Mouse (Mus musculus) mesoderm, embryonic 11.5 days (tissue): ENCODE measurements at regions not wholly inside any gene's neighbourhood (a gene's known extent, or its start where the extent isn't known, plus 50 kb on each side); places are given as distances from the start of the nearest gene placed in this dataset.

ENCODE experiments used
- DNase-seq: peaks from one replicate; pipeline ENCODE4 v3.0.0-alpha.2; 2012; ENCODE audit warnings: low read depth, low spot score

GRCm38 (mm10) chr12:58743800-58744199, 268.0 kb downstream of the Sec23a start:
- DNase-seq: no peak

DNA sequence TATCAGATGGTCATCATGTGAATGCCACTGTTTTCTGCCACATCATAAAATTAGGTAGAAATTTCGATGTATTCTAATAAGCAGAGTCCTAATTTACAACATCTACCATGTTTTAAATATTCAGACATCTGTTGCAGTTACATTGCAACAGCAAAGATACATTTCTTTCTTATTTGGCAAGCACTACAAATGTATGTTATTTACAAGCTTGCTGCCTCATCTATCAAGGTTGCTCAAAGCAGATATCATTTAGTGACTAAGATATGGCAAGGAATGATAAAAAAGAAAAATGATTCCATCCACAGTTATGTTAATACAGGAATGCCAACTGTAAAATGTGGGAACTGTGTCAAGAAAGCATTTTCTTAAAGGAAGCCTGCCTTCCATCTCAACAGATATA, 283.7 kb downstream of the Sec23a start:
- DNase-seq: no peak

- DNase-seq: no peak
These were observed 284.3 kb downstream of the Sec23a start for GRCm38 (mm10) chr12:58727547-58727946.

DNA sequence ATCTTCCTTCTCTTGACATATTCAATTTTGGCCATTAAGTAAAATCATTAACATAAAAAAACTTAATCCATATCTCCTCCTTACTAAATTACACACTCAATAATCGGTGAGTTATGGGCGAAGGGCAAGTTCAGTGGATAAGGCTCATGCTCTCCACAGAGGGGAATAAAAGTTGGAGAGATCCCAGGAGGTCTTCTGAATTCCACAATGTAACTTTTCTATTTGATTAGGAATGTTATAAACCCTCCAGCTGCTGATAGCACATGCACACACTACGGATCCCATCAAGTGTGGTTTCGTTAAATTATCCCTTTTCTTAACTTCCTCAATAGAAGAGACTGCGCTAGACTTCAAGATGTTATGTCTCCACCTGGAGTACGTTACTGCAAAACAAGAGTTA, 293.9 kb downstream of the Sec23a start:
- DNase-seq: no peak

GRCm38 (mm10) chr12:58714207-58714606, 297.6 kb downstream of the Sec23a start:
- no peak for DNase-seq

DNA sequence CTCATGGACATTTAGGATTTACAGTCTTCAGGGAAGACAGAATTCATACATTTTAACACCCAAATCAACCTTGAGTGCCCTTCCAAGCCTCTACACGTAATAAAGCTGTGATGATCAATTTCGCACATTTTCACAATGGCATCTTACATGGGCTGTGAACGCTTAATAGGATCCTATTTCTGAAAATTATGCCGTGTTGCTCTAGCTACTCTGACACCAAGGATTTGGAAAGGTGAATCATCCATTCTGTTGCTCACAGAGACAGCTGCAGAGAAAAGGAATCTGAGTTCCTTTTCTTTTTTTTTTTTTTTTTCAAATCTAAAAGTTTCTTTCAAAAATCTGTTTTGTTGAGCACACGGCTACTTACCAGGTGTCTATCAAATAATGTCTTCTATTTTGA, 316.1 kb downstream of the Sec23a start:
- DNase-seq: no peak

DNA sequence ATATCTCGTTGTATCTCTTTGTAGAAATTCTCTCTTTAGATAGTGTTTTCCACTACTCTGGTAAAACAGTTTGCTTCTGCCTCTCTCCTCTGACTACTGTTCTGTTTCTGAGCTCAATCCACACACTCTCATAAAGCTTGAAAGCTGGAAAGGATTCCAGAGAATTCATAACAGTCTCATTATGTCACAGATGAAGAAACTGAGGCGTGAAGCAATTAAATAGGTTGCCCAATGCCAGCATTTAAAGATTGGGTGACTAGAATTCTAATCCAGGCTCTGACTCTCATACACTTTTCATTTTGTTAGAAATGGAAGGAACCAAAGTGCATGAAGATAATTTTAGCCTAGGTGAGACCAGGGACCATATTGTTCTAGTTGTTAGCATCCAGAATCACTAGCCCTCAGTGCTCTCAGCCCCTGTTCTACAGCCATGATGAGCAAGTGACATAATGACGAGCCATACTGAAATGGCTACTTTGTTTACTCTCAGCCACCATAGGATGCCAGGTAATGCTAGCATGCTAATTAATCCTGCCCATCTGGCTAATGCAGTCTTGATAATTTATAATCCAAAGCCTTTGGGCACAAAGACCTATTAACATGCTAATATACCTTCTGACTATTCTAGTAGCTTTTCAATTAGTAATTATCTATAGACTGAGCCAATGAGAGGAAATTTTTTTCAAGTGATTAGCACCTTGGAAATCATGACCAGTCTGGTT, 341.7 kb downstream of the Sec23a start:
- DNase-seq: no peak

DNA sequence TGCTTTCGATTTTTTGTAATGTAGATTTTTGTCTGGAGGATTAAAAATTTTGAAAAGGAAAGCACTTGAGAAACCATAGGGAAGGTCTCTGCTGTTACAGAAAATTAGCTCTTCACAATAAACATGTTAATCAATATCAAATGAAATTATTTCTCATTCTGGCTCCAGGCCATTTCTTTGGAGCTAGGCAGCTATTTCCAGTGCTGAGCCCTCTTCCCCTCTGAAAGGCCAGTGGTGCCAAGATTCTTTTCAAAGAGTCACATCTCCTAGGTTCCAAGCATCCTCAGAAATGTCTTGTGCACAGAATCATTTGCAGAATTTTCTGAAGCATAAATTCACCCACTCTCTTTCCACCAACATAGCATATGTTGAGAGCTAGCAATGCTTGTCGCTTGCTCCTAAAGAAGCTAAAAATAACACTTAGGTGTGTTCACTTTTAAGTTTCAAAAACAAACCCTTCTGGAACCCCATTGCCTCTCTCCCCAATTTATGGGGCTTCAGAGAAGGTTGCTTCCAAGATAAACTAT, 357.2 kb downstream of the Sec23a start:
- no peak for DNase-seq

- no peak for DNase-seq
These were observed 358.1 kb downstream of the Sec23a start for GRCm38 (mm10) chr12:58653751-58654150.

GRCm38 (mm10) chr12:58653222-58653621, 358.6 kb downstream of the Sec23a start:
- DNase-seq: no peak

DNA sequence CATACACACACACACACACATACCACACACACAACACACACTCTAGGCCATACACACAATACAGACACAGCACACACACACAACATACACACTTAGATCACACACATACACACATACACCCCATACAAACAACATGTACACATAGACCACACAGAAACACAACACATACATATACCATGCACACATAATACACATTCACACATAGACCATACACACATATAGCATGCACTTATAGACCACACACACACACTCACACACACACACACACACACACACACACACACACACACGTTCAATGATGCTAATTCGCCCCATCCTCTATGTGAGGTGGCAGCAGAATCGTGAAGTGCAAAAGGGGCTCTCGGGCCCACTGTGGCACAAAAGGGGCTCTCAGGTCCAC, 359.1 kb downstream of the Sec23a start:
- DNase-seq: no peak

GRCm38 (mm10) chr12:58648322-58648721, 363.5 kb downstream of the Sec23a start:
- DNase-seq: peak; percentile 16

DNA sequence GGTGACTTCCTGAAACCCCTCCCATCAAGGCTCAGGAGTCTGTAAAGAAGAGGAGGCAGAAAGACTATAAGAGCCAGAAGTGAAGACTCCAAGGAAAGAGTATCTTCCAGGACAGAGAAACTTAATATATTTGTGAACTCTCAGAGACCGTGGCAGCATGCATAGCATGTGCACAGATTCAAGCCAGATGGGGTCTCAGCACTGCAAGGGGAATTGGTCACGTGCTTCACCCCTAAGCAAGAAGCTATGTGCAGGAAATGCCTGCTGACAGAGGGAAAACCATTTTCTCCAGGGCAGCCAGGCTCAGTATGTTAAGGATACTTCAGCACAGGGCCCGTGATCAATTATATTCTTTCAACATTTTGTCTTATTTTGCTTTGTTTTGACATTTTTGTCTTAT, 368.0 kb downstream of the Sec23a start:
- peak; percentile 52 for DNase-seq

GRCm38 (mm10) chr12:58639478-58639877, 370.4 kb upstream of the Clec14a start:
- DNase-seq: no peak

DNA sequence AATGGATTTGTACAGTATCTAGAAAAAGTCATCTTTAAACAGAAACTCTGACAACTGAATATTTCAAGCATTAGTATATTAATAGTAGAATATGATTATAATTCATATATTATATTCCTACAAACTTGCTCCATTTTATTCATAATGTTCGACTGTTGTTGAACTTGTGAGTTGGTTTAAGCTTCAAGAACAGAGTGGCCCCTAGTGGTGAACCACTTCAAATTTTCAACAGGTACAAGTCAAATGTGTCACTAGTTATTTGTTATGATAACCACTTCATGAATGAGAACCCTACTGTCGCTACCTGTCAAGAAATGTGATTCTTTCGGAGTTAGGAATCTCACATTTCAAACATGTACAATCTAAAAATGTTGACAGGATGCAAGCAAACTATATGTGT, 369.2 kb upstream of the Clec14a start:
- DNase-seq: no peak

DNA sequence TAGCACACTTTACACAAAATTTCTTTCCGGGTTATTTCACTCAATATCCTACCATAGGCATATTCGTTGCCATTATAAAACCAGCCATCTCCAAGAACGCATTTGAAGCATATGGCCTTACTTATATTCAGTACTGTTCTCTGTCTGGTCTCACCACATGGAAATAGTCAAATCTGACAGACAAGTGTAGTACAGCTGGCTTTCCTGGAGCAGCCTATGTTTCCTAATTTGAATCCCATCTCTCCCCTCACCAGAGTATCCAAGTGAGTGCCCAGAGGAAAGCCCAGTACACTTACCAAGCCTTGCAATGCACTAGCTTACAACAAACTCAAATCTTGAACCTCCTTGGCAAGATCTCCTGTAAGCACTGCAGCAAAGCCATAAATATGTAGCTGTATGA, 363.4 kb upstream of the Clec14a start:
- DNase-seq: no peak

- DNase-seq: no peak
These were observed 359.7 kb upstream of the Clec14a start for GRCm38 (mm10) chr12:58628817-58629216.

GRCm38 (mm10) chr12:58625144-58625543, 356.1 kb upstream of the Clec14a start:
- no peak for DNase-seq

- DNase-seq: no peak
These were observed 350.6 kb upstream of the Clec14a start for GRCm38 (mm10) chr12:58619508-58620310.

DNA sequence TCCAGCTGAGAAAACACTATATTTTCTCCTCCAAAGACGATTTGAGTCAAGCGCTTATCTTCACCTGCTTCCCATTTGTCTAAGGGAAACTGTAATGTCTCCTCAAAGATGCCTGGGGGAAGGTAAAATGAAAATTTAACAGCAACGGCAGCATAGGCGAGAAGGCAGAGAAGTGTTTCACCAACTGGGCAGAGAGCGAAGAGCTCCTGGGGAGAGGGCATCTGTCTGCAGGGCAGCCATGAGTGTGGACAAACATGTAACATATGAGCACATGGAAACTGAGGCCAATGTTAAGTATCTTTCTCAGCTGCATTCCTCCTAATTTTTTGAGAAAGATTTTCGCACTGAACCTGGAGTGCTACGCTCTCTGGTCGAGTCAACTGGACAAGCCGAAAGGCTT, 325.7 kb upstream of the Clec14a start:
- no peak for DNase-seq

- no peak for DNase-seq
These were observed 322.4 kb upstream of the Clec14a start for GRCm38 (mm10) chr12:58591480-58591829.

GRCm38 (mm10) chr12:58590547-58591479, 321.7 kb upstream of the Clec14a start:
- no peak for DNase-seq
